ENCODE assay signal across 21 mouse cellular contexts in the genomic region with DNA sequence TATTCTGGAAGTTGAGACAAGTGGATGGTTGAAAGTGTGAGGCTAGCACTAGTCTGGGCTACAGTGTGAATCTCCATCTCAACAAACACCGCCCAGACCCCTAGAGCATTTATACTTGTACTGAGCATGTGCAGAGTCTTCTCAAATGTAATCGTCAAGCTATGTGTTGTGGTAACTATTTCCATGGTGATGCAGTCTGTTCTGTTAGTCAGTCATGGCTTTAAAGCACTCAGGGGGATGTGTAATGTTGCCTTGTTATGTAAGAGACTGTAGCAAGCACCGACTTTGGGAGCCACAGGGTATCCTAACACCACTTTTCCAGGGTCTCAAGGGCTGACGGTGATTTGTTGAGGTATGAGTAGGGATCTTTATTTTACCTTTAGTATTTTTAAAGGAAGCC.
"Had no signal": no experiment of that assay in that cellular context is flagged by ENCODE, and none has a peak within 500 bp of the region (broad histone marks: within the 10 kb centered on the region; RNA-seq: fewer than 3 reads in every experiment).

No protein-coding gene starts in this region.

- DNase-seq: kidney, adult 18-20 months; kidney, adult 9 months; kidney, postnatal 14 days; kidney, postnatal 4 days; liver; lung, adult 18-20 months; lung, postnatal 10 days; lung, postnatal 4 days; right cerebral cortex, adult 18-20 months; right cerebral cortex, postnatal 25 days; thymus, adult 18-20 months; thymus, postnatal 36 days had no signal

- H3K27ac ChIP-seq: limb, embryonic 12.5 days; liver, embryonic 12.5 days; liver, embryonic 15.5 days; lung, embryonic 15.5 days; midbrain, embryonic 12.5 days; midbrain, embryonic 15.5 days; neural tube, embryonic 12.5 days; neural tube, embryonic 15.5 days had no signal

- H3K4me3 ChIP-seq: limb, embryonic 12.5 days; liver, embryonic 12.5 days; liver, embryonic 15.5 days; lung, embryonic 15.5 days; midbrain, embryonic 12.5 days; midbrain, embryonic 15.5 days; neural tube, embryonic 12.5 days; neural tube, embryonic 15.5 days had no signal

- ATAC-seq: intestine, embryonic 16.5 days; liver, embryonic 12.5 days; midbrain, embryonic 15.5 days had no signal
